Mouse (Mus musculus) urinary bladder, postnatal 14 days (tissue): ENCODE data around the gene Abhd16a.

Source experiments
- DNase-seq: peaks from one replicate; pipeline ENCODE4 v3.0.0; 2021; ENCODE audit warnings: low spot score

Abhd16a gene

DNA sequence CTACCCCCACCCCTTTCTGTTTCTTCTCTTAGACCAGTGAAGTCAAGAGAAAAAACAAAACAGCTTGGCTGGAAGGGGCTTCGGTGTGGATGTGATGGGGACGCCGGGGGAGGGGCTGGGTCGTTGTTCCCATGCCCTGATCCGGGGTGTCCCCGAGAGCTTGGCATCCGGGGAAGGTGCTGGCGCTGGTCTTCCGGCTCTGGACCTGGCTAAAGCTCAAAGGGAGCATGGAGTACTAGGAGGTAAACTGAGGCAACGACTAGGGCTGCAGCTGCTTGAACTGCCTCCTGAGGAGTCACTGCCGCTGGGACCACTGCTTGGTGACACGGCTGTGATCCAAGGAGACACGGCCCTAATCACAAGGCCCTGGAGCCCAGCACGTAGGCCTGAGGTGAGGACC is 29.0 kb upstream of the Abhd16a start:
- DNase-seq = no peak

DNA sequence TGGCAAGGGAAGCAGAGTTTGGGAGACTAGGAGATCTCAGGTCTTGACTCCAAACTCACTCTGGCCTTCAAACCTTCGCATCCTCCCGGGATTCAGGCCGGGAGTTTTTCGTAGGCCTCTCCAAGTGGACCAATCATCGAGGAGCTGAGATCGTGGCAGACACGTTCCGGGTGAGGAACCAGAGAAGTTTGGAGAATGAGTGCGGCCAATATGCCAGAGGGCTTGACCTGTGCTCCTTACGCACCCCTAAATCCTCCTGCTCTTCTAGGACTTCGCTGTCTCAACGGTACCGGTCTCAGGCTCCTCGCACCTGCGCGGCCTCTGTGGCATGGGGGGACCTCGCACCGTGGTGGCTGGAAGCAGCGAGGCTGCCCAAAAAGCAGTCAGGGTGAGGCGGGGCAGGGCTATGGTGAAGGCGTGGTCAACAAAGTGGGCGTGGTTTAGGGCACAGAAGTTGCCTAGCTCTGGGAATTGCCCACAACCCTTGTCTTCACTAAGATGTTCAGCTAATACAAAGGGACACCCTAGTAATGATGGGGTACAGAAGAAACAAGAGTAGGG is 28.2 kb upstream of the Abhd16a start:
- DNase-seq = peak; percentile 47

DNA sequence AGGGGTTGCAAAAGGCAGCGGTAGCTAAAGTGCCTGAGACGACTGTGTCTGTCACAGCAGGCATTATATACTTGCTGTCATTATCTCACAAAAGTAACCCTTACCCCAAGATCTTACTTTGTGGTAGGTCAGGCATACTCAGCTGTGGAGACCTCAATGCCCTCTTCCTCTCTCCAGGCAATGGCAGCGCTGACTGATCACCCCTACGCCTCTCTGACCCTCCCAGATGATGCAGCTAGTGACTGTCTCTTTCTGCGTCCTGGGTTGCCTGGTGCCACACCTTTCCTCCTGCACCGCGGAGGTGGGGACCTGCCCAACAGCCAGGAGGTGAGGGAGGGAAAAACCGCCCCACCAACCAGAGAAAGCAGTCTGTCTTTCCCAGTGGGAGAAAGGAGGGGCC is 27.8 kb upstream of the Abhd16a start:
- DNase-seq = no peak

DNA sequence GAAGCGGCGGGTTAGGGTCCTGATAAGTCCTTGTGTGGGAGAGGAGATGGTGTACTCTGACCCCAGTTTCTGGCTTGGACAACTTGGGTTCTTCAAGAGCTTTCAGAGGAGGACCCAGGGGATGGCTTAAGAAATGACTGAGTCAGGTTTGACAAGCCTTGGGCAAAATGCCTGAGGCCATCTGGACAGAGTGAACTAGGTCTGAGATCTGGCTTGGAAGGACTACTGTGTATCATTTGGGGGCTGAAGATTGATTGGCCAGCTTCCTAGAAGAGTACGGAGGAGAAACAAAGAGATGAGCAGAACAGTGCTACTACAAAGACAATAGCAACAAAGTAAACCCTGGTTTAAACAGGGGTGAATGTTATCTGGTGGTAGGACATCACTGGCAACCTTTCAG is 25.6 kb upstream of the Abhd16a start:
- DNase-seq = no peak

DNA sequence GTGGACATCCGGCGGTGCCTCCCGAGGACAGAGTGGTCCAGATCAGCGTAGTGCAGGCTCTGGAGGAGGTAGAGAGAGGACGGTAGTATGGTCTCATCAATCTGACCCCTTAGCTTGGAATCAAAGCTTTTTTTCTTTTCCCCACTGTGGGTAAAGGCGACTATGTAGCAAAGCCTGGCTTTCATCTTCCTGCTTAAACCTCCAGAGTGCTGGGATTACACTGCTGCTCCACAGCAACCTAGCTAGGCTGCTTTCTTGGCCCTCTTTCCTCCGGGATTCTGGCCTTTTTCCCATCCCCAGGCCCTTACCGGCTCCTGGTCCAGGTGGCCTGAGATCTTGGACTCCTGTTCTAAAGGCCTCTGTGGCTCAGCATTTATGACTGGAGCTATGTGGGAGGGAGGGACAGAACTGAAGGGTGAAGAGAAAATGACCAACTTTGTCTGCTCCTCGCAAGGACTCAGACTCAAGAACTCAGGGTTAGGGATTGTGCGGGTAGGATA is 24.6 kb upstream of the Abhd16a start:
- no peak for DNase-seq

DNA sequence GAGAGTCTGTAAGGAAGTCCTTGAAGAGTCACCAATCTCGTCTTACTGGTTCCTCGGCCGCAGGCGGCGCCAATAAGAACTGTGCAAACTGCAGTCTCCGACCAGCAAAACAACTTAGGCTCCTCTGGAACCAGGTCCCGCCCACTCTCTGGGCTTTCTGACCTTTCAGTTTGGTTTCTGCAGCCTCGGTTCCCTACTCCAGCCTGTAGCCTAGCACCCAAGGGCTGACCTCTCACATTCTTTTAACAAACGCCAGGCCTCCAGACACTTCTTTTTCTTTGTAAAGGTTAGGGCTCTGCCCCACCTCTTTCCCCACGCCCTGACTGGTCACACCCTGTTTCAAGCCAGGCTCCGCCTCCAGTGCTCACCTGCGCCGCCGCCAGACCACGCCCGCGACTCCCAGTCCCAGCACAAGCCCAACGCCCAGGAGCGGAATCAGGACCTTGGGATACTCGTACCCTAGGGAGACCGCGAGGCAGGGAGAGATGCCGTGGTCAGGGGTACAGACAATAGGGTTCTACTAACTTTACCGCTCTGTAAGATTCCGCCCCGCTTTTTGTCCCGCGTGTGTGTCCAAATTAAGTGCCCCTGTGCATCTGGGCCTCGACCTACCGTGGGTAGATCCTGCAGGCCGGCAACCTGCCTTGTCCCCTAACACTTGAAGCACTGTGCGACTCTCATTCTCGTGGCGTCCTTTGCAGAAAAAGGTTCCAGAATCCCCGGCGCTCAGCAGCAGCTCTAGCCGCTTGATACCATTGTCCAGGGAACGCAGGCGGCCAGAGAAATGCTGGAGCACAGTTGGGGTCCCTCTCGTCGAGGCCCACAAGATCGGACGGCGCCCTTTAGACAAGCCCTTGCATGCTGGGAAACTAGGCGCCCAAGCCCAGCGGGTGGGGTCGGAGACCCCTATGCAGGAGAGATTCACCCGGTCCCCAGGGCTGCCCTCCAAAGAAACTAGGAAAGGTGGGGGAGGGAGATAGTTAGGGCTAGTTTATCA is 23.8 kb upstream of the Abhd16a start, which contains the start of gene Ly6g6c:
Gene Ly6g6c, plus strand, starts transcription at position 438 of the 997 bp plus-strand sequence.
- peak; percentile 86 for DNase-seq

DNA sequence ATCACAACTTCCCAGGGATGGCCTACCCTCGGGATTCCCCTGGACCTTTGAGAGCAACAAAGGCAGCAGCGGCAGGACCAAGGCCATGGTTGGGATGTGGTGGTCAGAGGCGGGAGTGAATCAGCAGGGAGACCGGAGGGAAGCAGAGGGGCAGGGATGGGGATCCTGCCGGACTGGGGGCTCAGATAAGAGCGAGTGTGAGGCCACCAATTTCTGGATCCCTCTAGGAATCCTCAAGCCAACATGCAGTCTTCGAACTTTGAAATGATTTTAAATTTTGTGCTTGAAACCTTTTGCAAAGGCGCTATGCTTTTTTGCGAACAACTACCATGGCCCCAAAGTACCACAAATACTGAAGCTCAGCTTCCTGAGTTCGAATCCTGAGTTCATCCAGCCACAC is 23.0 kb upstream of the Abhd16a start, which contains the start of gene Mpig6b:
Gene Mpig6b, minus strand, starts transcription at position 101 of the 400 bp plus-strand sequence.
- DNase-seq = no peak

DNA sequence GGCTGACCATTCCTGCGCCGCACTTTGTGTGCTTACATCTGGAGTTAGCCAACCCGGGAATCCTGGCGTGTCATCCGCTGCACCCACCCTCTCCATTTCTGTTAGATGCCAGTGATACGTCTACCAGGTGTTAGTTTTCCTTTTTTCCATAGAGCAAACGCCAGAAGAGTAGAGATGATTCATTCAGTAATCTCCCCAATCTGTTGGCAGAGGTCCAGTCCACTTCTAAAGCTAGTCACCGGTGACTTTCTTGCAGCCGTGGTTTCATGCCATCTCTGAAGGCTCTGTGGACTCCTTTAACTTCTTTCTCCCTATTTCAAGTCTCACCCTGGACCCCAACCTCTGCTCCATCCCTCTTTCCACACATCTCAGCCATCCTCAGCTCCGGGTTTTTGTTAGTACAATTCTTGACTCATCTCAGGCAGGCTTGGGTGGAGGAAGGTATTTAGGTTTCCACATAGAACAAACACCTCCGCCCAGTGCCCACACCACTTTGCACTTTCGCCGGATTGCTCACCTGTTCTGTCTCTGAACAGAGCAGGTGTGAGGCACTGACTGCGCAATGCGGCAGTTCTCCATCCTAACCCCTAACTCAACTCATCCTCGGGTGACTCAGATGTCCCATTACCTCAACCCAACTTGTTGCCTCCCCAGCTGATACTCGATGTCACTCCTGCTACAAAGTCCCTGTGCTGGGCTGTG is 20.7 kb upstream of the Abhd16a start:
- DNase-seq = peak; percentile 58

DNA sequence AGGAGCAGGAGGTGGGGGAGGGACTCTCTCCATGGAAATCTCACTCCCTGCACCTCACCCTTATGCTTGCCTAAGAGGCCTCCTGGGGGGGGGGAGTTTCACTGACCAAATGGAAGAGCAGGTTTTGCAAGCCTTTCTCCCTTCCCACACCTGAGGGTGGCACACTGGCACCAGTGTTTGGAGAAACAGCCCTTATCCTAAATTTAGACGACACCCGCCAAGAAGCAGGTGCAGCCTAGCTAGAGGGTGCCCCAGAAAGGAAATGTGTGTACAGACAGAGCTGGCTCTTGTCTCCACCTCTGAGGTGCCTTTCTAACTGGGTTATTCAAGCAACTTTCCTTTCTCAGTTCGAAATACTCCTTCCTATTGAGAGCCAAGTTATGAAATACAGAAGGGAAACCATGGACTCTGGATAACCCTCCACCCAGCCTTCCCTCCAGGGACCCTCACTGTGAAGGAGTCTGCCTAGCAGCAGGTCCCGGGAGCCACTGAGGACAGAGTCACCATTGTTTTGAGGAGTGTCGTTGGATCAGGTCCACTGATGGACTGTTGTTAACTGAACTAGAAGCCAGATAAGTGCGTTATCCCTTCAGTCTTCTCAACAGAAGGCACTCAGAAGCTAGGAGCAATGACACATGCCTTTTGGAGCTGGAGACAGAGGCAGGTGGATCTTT is 18.4 kb upstream of the Abhd16a start:
- DNase-seq = peak; percentile 36

DNA sequence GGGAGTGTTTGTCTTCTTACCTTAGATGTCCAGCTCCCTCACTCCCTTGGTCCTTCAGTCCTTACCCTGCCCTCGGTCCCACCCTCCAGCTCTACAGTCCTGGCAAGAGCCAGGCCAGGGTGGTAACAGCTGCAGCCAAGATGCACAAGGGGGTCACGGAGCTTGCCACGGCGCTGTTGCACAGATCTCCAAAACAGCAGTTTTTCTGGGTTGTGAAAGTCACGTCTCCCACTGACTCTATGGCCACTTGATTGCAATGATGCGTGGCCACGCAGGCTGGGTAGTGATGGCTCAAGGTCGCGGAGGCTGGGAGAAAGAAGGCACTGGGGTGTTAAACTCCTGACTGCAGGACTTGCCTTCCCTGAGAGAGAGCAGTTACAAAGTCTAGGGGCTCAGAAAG is 17.6 kb upstream of the Abhd16a start:
- no peak for DNase-seq

DNA sequence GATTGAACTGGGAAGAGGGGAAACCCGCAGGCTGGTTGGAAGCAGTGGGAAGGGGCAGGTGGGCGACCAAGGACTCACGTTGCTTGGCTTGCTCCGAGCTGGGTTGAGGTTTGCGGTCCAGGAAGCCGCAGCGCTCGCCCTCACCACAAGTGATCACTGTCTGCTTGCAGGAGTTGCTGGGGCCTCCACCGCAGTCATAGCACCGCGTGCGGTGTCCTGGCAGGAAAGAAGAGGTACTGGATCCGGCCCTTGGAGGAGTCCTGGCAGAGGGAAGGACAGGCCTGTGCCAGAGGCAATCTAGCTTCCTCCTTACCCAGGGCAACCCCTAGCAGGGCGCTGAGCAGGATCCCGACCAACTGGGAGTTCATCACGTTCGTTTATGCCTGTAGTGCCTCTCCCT is 15.0 kb upstream of the Abhd16a start:
- DNase-seq = no peak

DNA sequence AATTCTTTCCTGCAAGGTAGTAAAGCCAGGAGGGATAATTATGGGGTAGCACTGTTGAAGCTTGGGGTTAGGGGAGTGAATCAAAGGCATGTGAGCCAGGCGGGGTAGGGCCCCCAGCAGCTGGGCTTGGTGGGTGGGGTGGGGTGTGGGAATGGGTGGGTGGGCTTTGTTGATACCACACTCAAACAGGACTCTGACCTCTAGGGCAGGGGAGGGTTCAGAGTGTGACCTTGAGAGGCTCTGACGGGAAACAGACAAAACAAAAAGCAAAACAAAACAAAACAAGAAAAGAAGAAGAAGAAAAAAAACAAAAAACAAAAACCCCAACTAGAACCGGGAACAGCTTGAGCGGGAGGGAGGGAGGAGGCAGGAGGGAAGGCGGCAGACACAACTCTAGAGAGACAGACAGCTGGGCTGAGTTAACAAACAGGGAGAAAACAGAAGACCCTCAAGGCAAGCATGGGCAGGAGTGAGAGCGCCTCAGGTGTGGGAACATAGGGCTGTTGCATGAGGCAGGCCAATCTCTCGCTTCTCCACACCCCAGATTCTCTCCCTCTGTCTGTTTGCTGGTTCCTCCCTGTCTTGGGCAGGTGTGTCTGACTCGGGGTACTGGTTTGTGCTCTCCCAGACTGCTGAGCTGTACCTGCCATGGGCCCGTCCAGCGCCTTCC is 12.4 kb upstream of the Abhd16a start, which contains the start of gene Ly6g6e:
Gene Ly6g6e, plus strand, starts transcription at position 396 of the 670 bp plus-strand sequence.
- DNase-seq = no peak

DNA sequence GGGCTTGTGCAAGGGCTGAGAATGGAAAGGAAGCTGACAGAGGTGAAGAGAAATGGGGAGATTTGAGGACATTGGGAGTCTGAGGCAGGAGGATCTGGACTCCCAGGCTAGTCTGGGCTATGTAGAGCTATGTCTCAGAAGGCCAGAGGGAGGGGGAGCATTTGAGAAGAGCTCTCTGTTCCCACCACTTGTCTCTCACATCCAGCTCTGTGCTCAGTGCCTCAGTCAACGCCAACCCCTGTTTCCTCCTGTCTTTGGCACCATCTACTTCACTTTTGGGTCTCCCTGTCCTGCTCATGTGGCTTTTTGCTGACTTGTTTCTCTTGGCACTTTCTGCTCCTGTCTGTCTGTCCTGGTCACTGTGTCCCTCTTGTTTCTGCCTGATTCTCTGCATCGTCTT is 11.8 kb upstream of the Abhd16a start:
- no peak for DNase-seq

DNA sequence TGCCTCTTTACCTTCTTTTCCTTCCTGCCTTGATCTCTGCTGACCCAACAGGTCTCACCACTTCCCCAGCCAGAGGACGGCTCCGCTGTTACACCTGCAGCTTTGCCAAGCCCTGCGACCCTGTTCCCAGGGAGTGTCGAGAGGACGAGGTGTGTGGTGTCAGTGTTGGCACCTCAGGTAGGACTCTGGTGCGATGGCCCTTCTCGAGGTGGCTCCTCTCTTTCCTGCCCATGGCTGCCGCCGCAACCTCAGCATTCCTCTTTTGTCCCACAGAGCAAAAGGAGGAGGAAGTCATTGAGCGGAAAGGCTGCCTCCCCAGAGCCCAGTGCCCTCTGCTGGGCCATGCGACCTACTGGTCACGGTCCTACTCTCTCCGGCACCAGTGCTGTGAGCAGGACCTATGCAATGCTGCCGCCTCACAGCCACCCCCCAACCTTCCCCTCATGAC is 11.3 kb upstream of the Abhd16a start, which contains the start of gene Ly6g6d:
Gene Ly6g6d, minus strand, starts transcription at position 280 of the 448 bp plus-strand sequence.
- DNase-seq = peak; percentile 62

DNA sequence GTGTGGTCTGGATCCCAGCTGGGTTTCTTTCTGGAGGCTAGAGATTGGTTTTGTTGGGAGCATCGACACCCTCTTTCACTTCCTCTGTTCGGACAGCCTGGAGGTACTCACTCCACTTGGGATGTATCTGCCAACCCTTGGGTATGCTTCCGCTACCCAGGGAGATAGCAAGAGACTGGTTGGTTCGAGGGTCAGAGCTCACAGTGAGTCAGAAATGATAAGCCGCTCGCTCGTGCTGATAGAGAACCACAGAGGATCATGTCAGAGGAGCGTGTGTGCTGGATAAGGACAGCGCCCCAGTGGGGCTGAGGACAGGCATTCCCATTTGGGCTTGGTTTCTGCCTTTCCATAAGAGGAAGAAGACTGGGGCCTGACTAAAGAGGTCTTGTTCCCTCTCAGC is 9.3 kb upstream of the Abhd16a start:
- DNase-seq = no peak

DNA sequence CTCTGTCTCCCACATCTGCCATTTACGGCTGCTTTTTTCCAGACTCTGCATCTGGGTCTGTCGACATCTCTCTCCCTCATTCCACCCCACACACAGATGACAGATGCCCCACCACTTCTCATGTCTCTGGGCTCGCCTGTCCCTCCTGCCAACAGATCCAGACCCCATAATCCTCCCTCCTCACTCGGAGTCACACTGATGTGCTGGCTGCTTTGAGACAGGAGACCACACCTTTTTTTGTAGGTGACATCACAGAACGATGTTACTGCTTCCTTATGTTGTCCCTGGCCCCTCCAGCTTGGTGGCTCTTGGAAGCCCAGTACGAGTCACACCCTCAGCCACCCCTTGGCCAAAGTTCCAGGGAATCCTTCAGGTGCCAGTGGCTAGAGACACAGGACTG is 8.8 kb upstream of the Abhd16a start:
- no peak for DNase-seq

DNA sequence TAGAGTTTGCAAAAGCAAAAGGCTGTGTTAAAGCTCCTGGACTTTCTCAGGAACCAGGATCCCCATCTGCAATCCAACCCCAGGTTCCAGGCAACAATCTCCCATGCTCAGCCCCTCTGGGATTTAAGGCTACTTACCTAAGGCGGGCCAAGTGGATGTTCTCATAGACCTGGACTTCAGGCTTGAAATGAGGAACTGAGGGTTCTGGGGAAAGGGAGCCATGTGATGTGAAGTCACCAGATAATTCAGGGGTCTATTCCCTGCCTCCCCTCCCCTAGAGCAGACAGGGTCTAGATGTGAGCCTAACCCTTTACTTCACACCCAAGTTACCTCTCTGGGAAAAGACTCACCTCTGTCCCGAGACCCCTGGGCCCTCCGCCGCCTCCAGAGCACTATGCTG is 8.4 kb upstream of the Abhd16a start:
- no peak for DNase-seq

DNA sequence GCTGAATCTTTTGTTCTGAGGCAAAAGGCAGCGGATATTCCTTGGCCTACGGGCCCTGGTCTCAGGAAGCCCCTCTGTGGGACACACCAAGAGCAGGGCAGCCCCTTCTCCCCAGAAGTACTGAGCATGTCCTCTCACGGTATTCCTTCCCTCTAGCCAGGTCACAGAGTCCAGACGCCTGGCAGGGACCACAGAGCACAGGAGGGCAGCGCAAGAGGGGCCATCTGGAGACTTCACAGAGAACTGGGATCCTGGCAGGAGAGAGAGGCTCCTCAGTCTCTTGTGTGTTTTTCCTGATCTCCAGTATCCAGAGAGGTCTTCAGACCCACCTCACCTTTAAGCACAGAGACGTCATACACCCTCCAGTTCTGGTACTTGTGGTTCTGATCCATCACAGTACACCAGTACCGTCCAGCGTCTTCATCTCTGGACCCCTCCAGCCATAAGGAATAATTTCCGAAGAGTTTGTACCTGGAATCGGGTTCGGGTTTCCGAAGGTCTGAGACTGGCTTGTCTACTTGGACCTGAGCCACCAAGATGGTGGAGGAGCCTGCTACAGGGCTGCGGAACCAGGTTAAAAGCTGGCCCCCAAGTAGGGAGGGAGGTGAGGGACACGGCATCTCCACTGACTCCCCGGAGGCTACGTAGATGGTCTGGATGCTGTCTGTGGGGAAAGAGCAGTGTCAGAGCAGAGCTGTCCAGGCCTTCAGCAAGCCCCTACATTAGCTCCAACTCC is 6.1 kb upstream of the Abhd16a start:
- no peak for DNase-seq

DNA sequence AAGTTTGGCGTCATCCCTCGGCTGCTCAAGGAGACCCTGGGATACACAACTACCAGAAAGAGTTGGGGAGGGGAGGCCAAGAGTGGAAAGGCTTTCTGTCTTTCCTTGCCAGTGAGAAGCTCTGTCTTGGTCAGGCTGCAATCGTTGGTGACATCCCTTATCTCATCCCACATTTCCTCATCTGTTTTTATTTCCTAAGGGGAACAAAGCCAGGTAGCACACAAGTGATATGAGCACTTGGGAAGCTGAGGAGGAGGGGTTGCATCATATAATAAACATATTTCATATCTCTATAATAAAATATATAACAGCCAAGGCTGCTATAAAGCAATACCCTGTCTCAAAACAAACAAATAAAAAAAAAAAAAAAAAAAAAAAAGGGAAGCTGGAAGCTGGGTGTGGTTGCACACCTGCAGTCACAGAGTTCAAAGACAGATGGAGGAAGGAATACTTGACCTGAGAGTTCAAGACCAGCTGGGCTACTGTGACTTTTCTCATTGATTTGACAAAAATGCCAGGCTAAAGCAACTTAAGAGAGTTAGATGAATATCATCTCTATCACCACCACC is 5.0 kb upstream of the Abhd16a start:
- DNase-seq = no peak
